Mouse (Mus musculus): Measurements from ENCODE around the gene Trf.

GRCm38 (mm10) chr9:103213631-103214030 is 16.6 kb downstream of the Trf start:
- TF ChIP-seq CTCF (IDR thresholded peaks at IDR 0.05; ENCODE audit: extremely low read depth, insufficient read length, insufficient replicate concordance, low read depth, low read length) = no peak
- no peak for TF ChIP-seq POLR2A (IDR thresholded peaks at IDR 0.05; ENCODE audit: low read depth, low read length)

Data from small intestine, adult 2 months (tissue).